Mouse (Mus musculus): ENCODE measurements around the gene Iqgap3. TPM values are rescaled to one million over a fixed set of nuclear protein-coding genes. Genes with fewer than 3 reads are reported as not detected.

Iqgap3 gene
- polyA plus RNA-seq, 1 experiment = 3.8 TPM

GRCm38 (mm10) chr3:88078204-88078603 is 3.6 kb upstream of the Iqgap3 start, which contains the start of gene Ttc24:
Ttc24 (minus strand) TSS chr3:88078304.
- Histone ChIP-seq H3K27me3 (ENCODE audit: control insufficient read depth, insufficient read depth, low read length) (no peaks in the 10 kb centered on the region), H3K27ac (ENCODE audit: control insufficient read depth, insufficient read depth, low read depth, low read length) (no peak within 1 kb of the TSS), H3K4me3 (ENCODE audit: control insufficient read depth, low read depth, low read length) (no peak within 1 kb of the TSS), H3K4me1 (ENCODE audit: control insufficient read depth, insufficient read depth, low read length) (peaks cover 10% of the 10 kb centered on the region), H3K36me3 (ENCODE audit: control insufficient read depth, insufficient read depth, low read length) (no peaks in the 10 kb centered on the region)
- TF ChIP-seq CTCF (IDR thresholded peaks at IDR 0.05; ENCODE audit: control insufficient read depth, insufficient read depth, insufficient replicate concordance, low read depth, low read length) = no peak
- no peak for TF ChIP-seq POLR2A (IDR thresholded peaks at IDR 0.05; ENCODE audit: control insufficient read depth, low read depth, low read length)

GRCm38 (mm10) chr3:88082224-88082618 is 450 bp downstream of the Iqgap3 start:
- H3K4me1 ChIP-seq (ENCODE audit: control insufficient read depth, insufficient read depth, low read length) = peaks cover 10% of the 10 kb centered on the region
- H3K27ac ChIP-seq (ENCODE audit: control insufficient read depth, insufficient read depth, low read depth, low read length) = no peak overlapping the region
- no peaks in the 10 kb centered on the region for H3K36me3 ChIP-seq (ENCODE audit: control insufficient read depth, insufficient read depth, low read length)
- H3K27me3 ChIP-seq (ENCODE audit: control insufficient read depth, insufficient read depth, low read length) = no peaks in the 10 kb centered on the region
- TF ChIP-seq POLR2A (IDR thresholded peaks at IDR 0.05; ENCODE audit: control insufficient read depth, low read depth, low read length) = no peak
- H3K4me3 ChIP-seq (ENCODE audit: control insufficient read depth, low read depth, low read length) = peak overlapping the region; percentile 83

- H3K27me3 ChIP-seq (ENCODE audit: control insufficient read depth, insufficient read depth, low read length) = no peaks in the 10 kb centered on the region
- H3K4me3 ChIP-seq (ENCODE audit: control insufficient read depth, low read depth, low read length) = no peak overlapping the region; the same call in 1 of the 2 replicates
- no peak overlapping the region for H3K27ac ChIP-seq (ENCODE audit: control insufficient read depth, insufficient read depth, low read depth, low read length)
- H3K4me1 ChIP-seq (ENCODE audit: control insufficient read depth, insufficient read depth, low read length) = peaks cover 10% of the 10 kb centered on the region
- TF ChIP-seq CTCF (IDR thresholded peaks at IDR 0.05; ENCODE audit: control insufficient read depth, insufficient read depth, insufficient replicate concordance, low read depth, low read length) = no peak
- H3K36me3 ChIP-seq (ENCODE audit: control insufficient read depth, insufficient read depth, low read length) = no peaks in the 10 kb centered on the region
These were observed 892 bp downstream of the Iqgap3 start for GRCm38 (mm10) chr3:88082663-88083062.

- no peaks in the 10 kb centered on the region for H3K36me3 ChIP-seq (ENCODE audit: control insufficient read depth, insufficient read depth, low read length)
These were observed 2.2 kb downstream of the Iqgap3 start for GRCm38 (mm10) chr3:88084001-88084400.

GRCm38 (mm10) chr3:88085459-88085858 is 3.7 kb downstream of the Iqgap3 start:
- Histone ChIP-seq H3K36me3 (ENCODE audit: control insufficient read depth, insufficient read depth, low read length) (no peaks in the 10 kb centered on the region), H3K27ac (ENCODE audit: control insufficient read depth, insufficient read depth, low read depth, low read length) (no peak overlapping the region), H3K4me1 (ENCODE audit: control insufficient read depth, insufficient read depth, low read length) (peaks cover 10% of the 10 kb centered on the region), H3K27me3 (ENCODE audit: control insufficient read depth, insufficient read depth, low read length) (no peaks in the 10 kb centered on the region), H3K4me3 (ENCODE audit: control insufficient read depth, low read depth, low read length) (no peak overlapping the region)
- TF ChIP-seq CTCF (IDR thresholded peaks at IDR 0.05; ENCODE audit: control insufficient read depth, insufficient read depth, insufficient replicate concordance, low read depth, low read length) = no peak
- no peak for TF ChIP-seq POLR2A (IDR thresholded peaks at IDR 0.05; ENCODE audit: control insufficient read depth, low read depth, low read length)

More at GRCm38 (mm10) chr3:88084001-88084400, 2.2 kb downstream of the Iqgap3 start:
- TF ChIP-seq CTCF (IDR thresholded peaks at IDR 0.05; ENCODE audit: control insufficient read depth, insufficient read depth, insufficient replicate concordance, low read depth, low read length) (no peak), POLR2A (IDR thresholded peaks at IDR 0.05; ENCODE audit: control insufficient read depth, low read depth, low read length) (no peak)
- H3K27ac ChIP-seq (ENCODE audit: control insufficient read depth, insufficient read depth, low read depth, low read length) = no peak overlapping the region
- H3K27me3 ChIP-seq (ENCODE audit: control insufficient read depth, insufficient read depth, low read length) = no peaks in the 10 kb centered on the region
- H3K4me1 ChIP-seq (ENCODE audit: control insufficient read depth, insufficient read depth, low read length) = peaks cover 10% of the 10 kb centered on the region
- no peak overlapping the region for H3K4me3 ChIP-seq (ENCODE audit: control insufficient read depth, low read depth, low read length)

GRCm38 (mm10) chr3:88087688-88088087 is 5.9 kb downstream of the Iqgap3 start:
- TF ChIP-seq CTCF (IDR thresholded peaks at IDR 0.05; ENCODE audit: control insufficient read depth, insufficient read depth, insufficient replicate concordance, low read depth, low read length) = peak; percentile 38; the same call in 1 of the 2 replicates
- TF ChIP-seq POLR2A (IDR thresholded peaks at IDR 0.05; ENCODE audit: control insufficient read depth, low read depth, low read length) = no peak
- no peaks in the 10 kb centered on the region for H3K4me1 ChIP-seq (ENCODE audit: control insufficient read depth, insufficient read depth, low read length)
- H3K27me3 ChIP-seq (ENCODE audit: control insufficient read depth, insufficient read depth, low read length) = no peaks in the 10 kb centered on the region
- no peak overlapping the region for H3K27ac ChIP-seq (ENCODE audit: control insufficient read depth, insufficient read depth, low read depth, low read length)
- H3K4me3 ChIP-seq (ENCODE audit: control insufficient read depth, low read depth, low read length) = no peak overlapping the region
- no peaks in the 10 kb centered on the region for H3K36me3 ChIP-seq (ENCODE audit: control insufficient read depth, insufficient read depth, low read length)

- H3K36me3 ChIP-seq (ENCODE audit: control insufficient read depth, insufficient read depth, low read length) = no peaks in the 10 kb centered on the region
- H3K4me1 ChIP-seq (ENCODE audit: control insufficient read depth, insufficient read depth, low read length) = no peaks in the 10 kb centered on the region
- no peak for TF ChIP-seq POLR2A (IDR thresholded peaks at IDR 0.05; ENCODE audit: control insufficient read depth, low read depth, low read length)
- no peak for TF ChIP-seq CTCF (IDR thresholded peaks at IDR 0.05; ENCODE audit: control insufficient read depth, insufficient read depth, insufficient replicate concordance, low read depth, low read length)
These were observed 8.3 kb downstream of the Iqgap3 start for GRCm38 (mm10) chr3:88090106-88090505.

GRCm38 (mm10) chr3:88090616-88091015 is 8.8 kb downstream of the Iqgap3 start:
- Histone ChIP-seq H3K36me3 (ENCODE audit: control insufficient read depth, insufficient read depth, low read length) (no peaks in the 10 kb centered on the region), H3K27ac (ENCODE audit: control insufficient read depth, insufficient read depth, low read depth, low read length) (no peak overlapping the region), H3K4me1 (ENCODE audit: control insufficient read depth, insufficient read depth, low read length) (no peaks in the 10 kb centered on the region), H3K27me3 (ENCODE audit: control insufficient read depth, insufficient read depth, low read length) (no peaks in the 10 kb centered on the region), H3K4me3 (ENCODE audit: control insufficient read depth, low read depth, low read length) (no peak overlapping the region)
- TF ChIP-seq POLR2A (IDR thresholded peaks at IDR 0.05; ENCODE audit: control insufficient read depth, low read depth, low read length) = no peak
- TF ChIP-seq CTCF (IDR thresholded peaks at IDR 0.05; ENCODE audit: control insufficient read depth, insufficient read depth, insufficient replicate concordance, low read depth, low read length) = no peak

More at GRCm38 (mm10) chr3:88090106-88090505, 8.3 kb downstream of the Iqgap3 start:
- Histone ChIP-seq H3K27ac (ENCODE audit: control insufficient read depth, insufficient read depth, low read depth, low read length) (no peak overlapping the region), H3K4me3 (ENCODE audit: control insufficient read depth, low read depth, low read length) (no peak overlapping the region), H3K27me3 (ENCODE audit: control insufficient read depth, insufficient read depth, low read length) (no peaks in the 10 kb centered on the region)
